Mouse (Mus musculus): Measurements from ENCODE around the gene Rps6ka6. TPM values are rescaled to one million over a fixed set of nuclear protein-coding genes. Genes with fewer than 3 reads are reported as not detected.

The Rps6ka6 gene
- polyA plus RNA-seq (2017; shearing (Covaris generic)): under 1 TPM in 1 of 2 experiments, not detected in 1; 0.90 TPM

GRCm38 (mm10) chrX:111537859-111538258 is at the start of gene Rps6ka6:
Rps6ka6 (minus strand) TSS chrX:111537959.

Other genes starting within 250 kb of the Rps6ka6 start
- not detected for gene Hdx, start 159.1 kb upstream of the Rps6ka6 start, polyA plus RNA-seq (2017; shearing (Covaris generic))

All from activated CD4-positive, CD25-positive, alpha-beta regulatory T cell (primary cell).